Mouse (Mus musculus) T-helper 2 cell (primary cell): ENCODE results near the gene Olfr330.
"Not testable (repeated sequence)": the region's sequence is repeated elsewhere in the genome, so short reads cannot be mapped to it uniquely, and the experiment has no call there.

ENCODE experiments used
- in situ Hi-C: fragments of 300-600 bp; cut with MboI, MseI; formaldehyde crosslinking; loops from one replicate; pipeline ENCODE4 v1.15.1; 2025; ENCODE audit warnings: high pct_unique_total_duplicates

The Olfr330 gene

DNA sequence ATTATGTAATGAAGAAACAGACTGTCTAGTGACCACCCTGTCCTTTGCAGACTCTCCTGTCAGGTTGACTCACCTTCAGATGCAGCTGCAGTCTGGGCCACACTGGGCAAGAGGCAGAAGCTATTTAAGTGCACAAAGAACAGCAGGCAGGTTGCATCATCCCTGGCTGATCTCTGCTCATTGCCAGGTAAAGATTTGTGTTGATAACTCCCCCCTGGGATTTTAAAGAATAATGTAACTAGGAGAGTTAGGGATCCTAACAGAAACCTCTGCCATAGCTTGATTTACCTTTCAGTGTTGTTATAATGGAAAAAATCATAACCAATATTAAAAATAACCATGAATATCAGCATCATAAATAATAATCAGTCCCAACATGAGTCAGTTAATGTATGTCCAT, at the start of gene Olfr330:
Gene Olfr330 (minus strand): TSS at position 101 of the 400 bp plus-strand sequence.
- in situ Hi-C loops, result not testable (repeated sequence)

DNA sequence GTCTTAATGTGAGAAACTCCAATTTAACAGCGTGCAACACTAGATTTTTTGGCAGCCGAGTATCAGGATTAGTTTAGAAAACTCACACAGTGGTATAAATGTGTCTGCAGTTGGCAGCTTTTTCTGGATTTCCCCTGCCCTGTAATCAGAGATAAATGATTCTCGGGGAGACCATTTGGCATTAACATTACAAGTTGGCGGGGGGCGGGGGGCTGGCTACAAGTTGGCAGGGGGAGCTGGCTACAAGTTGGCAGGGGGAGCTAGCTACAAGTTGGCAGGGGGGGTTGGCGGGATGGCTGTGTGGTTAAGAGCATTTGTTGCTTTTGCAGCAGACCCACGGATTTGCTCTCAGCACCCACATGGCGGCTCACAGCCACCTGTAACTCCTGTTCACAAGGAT, 44.0 kb upstream of the Olfr330 start:
- in situ Hi-C loops, result no loop called here

DNA sequence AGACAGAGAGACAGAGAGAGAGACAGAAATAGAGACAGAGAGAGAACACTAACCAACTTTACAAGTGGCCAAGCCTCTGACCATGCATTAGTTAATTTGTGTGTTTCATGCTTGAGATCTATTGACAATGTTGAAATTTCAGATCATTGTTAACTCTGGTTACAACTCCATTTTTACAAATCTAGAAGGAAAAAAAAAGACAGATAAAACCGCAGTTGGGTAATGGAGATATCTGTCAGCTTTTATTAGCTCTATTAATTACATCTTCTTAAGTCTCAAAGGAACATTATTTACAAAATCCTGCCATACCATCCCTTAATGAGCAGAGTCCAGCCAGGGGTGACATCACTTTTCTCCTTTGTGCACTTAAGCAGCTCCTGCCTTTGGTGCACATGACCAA, 42.8 kb upstream of the Olfr330 start, which contains the start of gene Olfr325:
Gene Olfr325 (plus strand): TSS at position 301 of the 400 bp plus-strand sequence.
- in situ Hi-C loops, result no loop called here

DNA sequence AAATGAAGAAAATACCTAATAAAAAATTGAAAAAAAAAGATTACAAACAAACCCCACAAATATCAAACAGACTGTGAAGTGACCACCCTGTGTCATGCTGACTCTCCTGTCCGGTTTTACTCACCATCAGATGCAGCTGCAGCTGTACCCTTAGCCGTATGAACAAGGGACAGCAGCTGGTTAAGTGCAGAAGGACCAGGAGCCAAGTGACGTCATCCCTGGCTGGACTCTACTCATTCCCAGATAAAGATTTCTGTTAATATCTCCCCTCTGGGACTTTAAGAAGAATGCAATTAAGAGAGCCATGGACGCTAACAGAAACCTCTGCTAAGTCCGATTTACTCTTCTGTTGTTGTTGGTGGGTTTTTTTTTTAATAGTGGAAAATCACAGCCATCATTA, 35.8 kb upstream of the Olfr330 start, which contains the start of gene Olfr224:
Gene Olfr224 (minus strand): TSS at position 149 of the 400 bp plus-strand sequence.
- in situ Hi-C loops, result no loop called here

DNA sequence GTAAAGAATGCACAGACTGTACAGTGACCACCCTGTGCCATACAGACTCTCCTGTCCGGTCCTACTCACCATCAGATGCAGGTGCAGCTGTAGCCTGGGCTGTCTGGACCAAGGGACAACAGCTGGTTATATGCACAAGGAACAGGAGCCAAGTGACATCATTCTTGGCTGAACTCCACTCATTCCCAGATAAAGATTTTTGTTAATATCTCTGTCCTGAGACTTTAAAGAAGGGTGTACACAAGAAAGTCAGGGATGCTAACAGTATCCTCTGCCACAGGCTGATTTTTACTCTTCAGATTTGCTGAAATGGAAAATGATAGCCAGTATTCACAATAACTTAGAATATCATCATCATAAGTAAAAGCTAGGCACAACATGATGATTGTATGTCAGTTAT, 20.9 kb upstream of the Olfr330 start, which contains the start of gene Olfr328:
Gene Olfr328 (minus strand): TSS at position 101 of the 400 bp plus-strand sequence.
- in situ Hi-C loops, result no loop called here

DNA sequence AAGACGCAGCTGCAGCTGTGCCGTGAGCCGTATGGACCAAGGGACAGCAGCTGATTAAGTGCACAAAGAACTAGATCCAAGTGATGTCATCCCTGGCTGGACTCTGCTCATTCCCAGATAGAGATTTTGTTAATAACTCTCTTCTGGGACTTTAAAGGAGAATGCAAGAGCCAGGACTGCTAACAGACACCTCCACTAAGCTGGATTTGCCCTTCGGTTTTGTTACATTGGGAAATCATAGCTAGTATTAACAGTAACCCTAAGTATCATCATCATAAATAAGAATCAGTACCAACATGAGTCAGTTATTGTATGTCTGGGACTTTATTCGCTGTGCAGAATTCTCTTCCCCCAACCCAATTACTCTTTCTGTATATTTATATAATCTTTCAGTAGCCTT, 11.7 kb upstream of the Olfr330 start, which contains the start of gene Olfr329-ps:
Gene Olfr329-ps (minus strand): TSS at position 101 of the 400 bp plus-strand sequence.
- in situ Hi-C loops, result no loop called here

DNA sequence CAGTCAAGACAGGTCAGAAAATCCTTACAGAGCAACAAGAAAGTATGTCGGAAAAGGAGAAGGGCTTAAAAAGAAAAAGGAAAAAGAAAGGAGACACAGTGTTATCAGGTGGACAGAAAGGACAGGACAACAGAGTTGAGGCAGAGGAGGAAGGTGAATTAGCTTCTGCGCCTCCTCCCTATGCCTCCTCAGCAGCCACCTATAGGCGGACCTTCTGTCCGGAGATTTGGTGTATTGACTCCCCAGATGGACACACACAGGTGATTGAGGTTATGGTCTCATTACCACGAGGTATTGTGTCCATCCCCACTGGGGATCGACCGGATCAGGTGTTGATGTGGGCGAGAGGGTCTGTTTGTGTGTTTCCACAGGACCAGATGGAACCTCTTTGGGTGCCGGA, 14.9 kb downstream of the Olfr330 start:
- in situ Hi-C loops, result not testable (repeated sequence)

DNA sequence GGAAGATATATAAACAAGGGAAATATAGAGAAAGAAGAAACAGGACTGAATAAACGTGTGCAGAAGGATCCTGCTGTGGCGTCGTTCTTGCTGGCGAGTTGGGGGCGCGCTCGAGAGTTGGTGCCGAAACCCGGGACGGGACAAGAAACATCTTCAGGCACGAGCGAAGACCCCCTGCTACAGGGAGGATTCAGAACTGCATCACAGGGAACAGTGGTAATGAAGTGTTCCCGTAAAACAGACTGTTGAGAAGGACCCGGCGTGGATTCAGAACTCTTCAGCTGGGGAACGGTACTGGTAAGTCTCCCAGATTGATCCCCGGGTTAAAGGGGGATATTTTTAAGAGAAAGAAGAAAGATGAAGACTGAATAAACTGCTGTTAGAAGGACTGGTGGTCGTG, 15.7 kb downstream of the Olfr330 start:
- in situ Hi-C loops, result not testable (repeated sequence)

DNA sequence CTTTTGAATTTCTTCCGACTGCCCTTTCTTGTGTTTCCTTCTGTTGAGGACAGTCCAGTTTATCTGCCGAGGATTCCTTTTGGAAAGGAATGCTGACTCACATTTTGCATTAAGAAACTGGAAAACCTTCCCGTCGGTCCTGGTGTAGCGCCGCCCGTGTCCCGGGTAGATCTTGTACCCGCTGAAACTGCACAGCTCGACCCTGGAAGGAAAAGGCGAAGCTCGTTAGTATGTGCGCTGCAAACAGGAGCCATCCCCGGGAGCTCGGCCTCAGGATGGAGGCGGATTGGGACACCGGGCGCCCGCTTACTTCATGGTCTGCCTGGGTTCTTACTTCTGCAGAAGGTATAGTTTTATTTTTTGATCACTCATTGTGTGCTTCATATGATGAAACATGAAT, 25.6 kb downstream of the Olfr330 start:
- in situ Hi-C loops, result not testable (repeated sequence)

DNA sequence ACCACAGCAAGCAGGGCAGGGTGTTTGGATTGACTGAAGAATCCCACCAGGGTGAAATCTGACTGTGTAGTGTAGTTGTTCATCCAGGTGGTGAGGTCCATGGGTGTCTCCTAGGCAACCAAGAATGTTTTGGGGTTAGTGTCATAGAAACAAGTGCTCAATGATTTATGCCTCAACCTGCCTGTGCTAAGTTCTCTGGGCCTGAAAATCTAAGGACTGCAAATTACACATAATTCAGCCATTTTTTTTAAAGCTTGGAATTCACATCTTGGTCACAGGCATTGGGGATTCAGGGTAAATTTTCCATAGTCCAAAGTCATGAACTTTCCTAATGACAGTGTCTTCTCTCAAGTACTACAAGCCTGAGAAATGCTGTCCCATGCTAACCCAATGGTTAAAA, 32.2 kb downstream of the Olfr330 start, which contains the start of gene Olfr331:
Gene Olfr331 (minus strand): TSS at position 101 of the 400 bp plus-strand sequence.
- in situ Hi-C loops, result not testable (repeated sequence)

DNA sequence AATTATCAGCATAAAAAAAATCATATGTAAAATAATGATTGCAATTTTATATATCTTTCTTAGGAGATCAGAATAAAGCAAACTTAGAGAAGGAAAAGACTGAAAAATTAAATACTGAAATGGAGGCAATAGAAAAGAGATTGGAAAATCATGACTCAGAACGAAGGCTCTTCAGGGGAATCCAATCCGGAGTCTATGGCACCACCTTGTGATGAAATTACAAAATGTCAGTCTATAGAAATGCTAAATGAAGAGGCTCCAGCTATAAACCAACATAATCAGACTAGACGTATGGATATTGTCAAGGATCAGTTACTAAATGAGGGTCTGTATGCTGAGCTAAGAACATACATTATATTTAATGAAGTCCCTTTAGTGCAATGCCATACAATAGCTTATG, 35.3 kb downstream of the Olfr330 start:
- in situ Hi-C loops, result no loop called here

DNA sequence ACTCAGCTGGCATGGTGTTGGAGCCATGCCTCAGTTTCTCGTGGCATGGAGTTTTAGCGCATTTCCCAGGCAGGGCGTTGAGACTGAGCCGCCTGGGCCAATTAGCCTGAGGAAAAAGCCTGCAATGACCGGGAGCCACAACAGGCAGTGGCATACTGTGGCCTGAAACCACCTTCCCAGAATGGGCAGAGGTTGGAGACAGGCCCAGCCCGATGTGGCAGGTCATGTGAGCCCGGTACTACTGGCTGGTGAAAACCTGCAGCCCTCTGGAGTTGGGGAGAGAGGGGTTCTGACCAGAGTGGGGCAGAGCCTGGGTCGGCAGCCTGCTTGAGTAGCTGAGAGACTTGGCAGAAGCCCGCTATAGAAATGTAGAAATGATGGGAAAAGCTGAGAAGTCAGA, 35.9 kb downstream of the Olfr330 start:
- in situ Hi-C loops, result no loop called here

DNA sequence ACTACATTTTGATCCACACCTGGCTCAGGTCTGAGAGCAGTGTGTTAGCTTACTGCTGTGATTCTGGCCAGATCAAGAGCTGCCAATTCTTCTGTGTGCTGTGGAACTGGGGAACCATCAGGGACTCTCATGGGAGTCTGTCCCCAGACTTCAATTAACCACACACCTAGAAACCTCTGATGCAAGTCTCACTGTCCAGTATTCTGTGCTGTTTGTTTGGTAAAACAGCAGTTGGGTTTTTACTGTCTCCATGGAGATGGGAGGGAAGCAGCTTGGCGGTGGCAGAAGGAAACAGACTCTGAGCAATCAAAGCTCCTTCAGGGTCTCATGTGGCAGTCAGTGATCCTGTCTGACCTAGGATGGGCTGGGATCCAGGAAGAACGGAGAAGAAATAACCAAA, 42.2 kb downstream of the Olfr330 start, which contains the start of gene Olfr332:
Gene Olfr332 (minus strand): TSS at position 101 of the 400 bp plus-strand sequence.
- in situ Hi-C loops, result no loop called here
